Mouse (Mus musculus): ENCODE results near the gene Cfap126.

GRCm38 (mm10) chr1:171157965-171158364 is 44.2 kb downstream of the Cfap126 start:
- TF ChIP-seq CTCF (IDR thresholded peaks at IDR 0.05; ENCODE audit: extremely low read depth, insufficient read depth, low read length): no peak
- TF ChIP-seq POLR2A (IDR thresholded peaks at IDR 0.05; ENCODE audit: extremely low read depth, insufficient read depth, low read length): no peak
